Mouse (Mus musculus) G1E (cell line): Measurements from ENCODE around the gene Dnajc1.

ENCODE experiments used
- CTCF ChIP-seq: IDR thresholded peaks from 2 replicates; pipeline ENCODE4 v1.5.1; 2012; ENCODE audit warnings: low read depth, low read length, inconsistent platforms, mixed read lengths
- GATA1 ChIP-seq: IDR thresholded peaks from 2 replicates; pipeline ENCODE4 v1.6.1; 2012; ENCODE audit warnings: borderline replicate concordance, low read length, inconsistent platforms, mixed read lengths
- POLR2AphosphoS5 ChIP-seq: IDR thresholded peaks from 2 replicates; pipeline ENCODE4 v1.6.1; 2012; ENCODE audit warnings: low read depth, low read length, inconsistent platforms; ENCODE audit not compliant: insufficient replicate concordance

GRCm38 (mm10) chr2:18206811-18207210, 185.8 kb downstream of the Dnajc1 start:
- TF ChIP-seq CTCF, result no peak
- no peak for TF ChIP-seq POLR2AphosphoS5
- no peak for TF ChIP-seq GATA1
